Comparison of ENCODE assay signal across 31 mouse cellular contexts in the genomic region with DNA sequence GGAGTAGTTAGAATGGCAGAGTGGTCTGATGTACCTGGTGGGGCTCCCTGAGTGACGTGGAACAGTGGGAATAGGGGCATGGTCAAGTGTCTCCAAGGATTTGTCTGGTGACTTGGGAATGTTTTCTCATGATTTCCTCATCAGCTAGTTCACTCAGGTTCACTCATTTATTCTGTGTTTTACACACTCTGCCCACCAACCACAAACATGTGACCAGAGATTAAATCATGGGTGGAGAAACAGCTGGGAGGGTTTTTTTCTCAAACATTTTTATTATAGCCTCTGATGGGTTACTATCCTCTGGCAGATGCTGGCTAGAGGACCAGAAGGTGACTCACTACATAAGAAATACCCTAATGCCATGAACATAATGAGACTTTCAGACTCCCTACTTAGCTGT. TPM values are rescaled to one million over a fixed set of nuclear protein-coding genes. Genes with fewer than 3 reads are reported as not detected.
"Had no signal": no experiment of that assay in that cellular context is flagged by ENCODE, and none has a peak within 500 bp of the region (broad histone marks: within the 10 kb centered on the region; RNA-seq: fewer than 3 reads in every experiment).

No protein-coding gene starts in this region.

- H3K9me3 ChIP-seq: heart, embryonic 10.5 days; heart, embryonic 13.5 days; heart, embryonic 15.5 days; hindbrain, embryonic 13.5 days; hindbrain, embryonic 15.5 days; kidney, embryonic 15.5 days; limb, embryonic 10.5 days; limb, embryonic 12.5 days; liver, embryonic 13.5 days; liver, embryonic 15.5 days had no signal

- DNase-seq: gastrocnemius, adult 2 months; gastrocnemius, postnatal 10 days; gastrocnemius, postnatal 25 days; heart, adult 18-20 months; heart, postnatal 14 days; heart, postnatal 36 days; kidney, adult 11 months; kidney, adult 9 months; kidney, postnatal 14 days; kidney, postnatal 36 days; liver; liver, embryonic 13.5 days had no signal

- H3K4me3 ChIP-seq: gastrocnemius, adult 2 months; heart, embryonic 10.5 days; heart, embryonic 13.5 days; heart, embryonic 15.5 days; hindbrain, embryonic 13.5 days; hindbrain, embryonic 15.5 days; kidney, embryonic 15.5 days; left cerebral cortex, adult 2 months; limb, embryonic 10.5 days; limb, embryonic 12.5 days; liver, embryonic 13.5 days; liver, embryonic 15.5 days had no signal

- H3K4me1 ChIP-seq: heart, embryonic 10.5 days; heart, embryonic 13.5 days; heart, embryonic 15.5 days; hindbrain, embryonic 13.5 days; hindbrain, embryonic 15.5 days; kidney, embryonic 15.5 days; limb, embryonic 10.5 days; limb, embryonic 12.5 days; liver, embryonic 13.5 days; liver, embryonic 15.5 days had no signal

- ATAC-seq: hindbrain, postnatal 0 days had no signal

- H3K27me3 ChIP-seq: heart, embryonic 13.5 days; heart, embryonic 15.5 days; hindbrain, embryonic 13.5 days; hindbrain, embryonic 15.5 days; kidney, embryonic 15.5 days; limb, embryonic 12.5 days; liver, embryonic 13.5 days; liver, embryonic 15.5 days had no signal

- H3K27ac ChIP-seq: gastrocnemius, adult 2 months; heart, embryonic 10.5 days; heart, embryonic 13.5 days; heart, embryonic 15.5 days; hindbrain, embryonic 13.5 days; hindbrain, embryonic 15.5 days; hindbrain, postnatal 0 days; kidney, embryonic 15.5 days; kidney, postnatal 0 days; left cerebral cortex, adult 2 months; limb, embryonic 10.5 days; limb, embryonic 12.5 days; liver, embryonic 13.5 days; liver, embryonic 15.5 days had no signal

- H3K4me2 ChIP-seq: heart, embryonic 13.5 days; heart, embryonic 15.5 days; hindbrain, embryonic 13.5 days; hindbrain, embryonic 15.5 days; kidney, embryonic 15.5 days; limb, embryonic 12.5 days; liver, embryonic 11.5 days; liver, embryonic 13.5 days; liver, embryonic 15.5 days had no signal

- H3K9ac ChIP-seq: heart, embryonic 13.5 days; heart, embryonic 15.5 days; hindbrain, embryonic 13.5 days; hindbrain, embryonic 15.5 days; kidney, embryonic 15.5 days; limb, embryonic 12.5 days; liver, embryonic 13.5 days; liver, embryonic 15.5 days had no signal

- H3K36me3 ChIP-seq: heart, embryonic 10.5 days; heart, embryonic 13.5 days; heart, embryonic 15.5 days; hindbrain, embryonic 13.5 days; hindbrain, embryonic 15.5 days; kidney, embryonic 15.5 days; limb, embryonic 10.5 days; limb, embryonic 12.5 days; liver, embryonic 13.5 days; liver, embryonic 15.5 days had no signal

RNA-seq across cellular contexts. Expression of gene Gm10639, which starts 8.5 kb away (rescaled TPM):
- polyA plus RNA-seq: heart, embryonic 10.5 days; heart, embryonic 13.5 days; heart, embryonic 15.5 days; heart, postnatal 0 days; hindbrain, embryonic 11.5 days; hindbrain, embryonic 13.5 days; hindbrain, embryonic 15.5 days; hindbrain, postnatal 0 days; intestine, embryonic 14.5 days; limb, embryonic 10.5 days; limb, embryonic 12.5 days; limb, embryonic 14.5 days; liver, embryonic 11.5 days; liver, embryonic 13.5 days; liver, embryonic 15.5 days had no signal

RNA-seq across cellular contexts. Expression of gene Omt2a, which starts 16.4 kb away (rescaled TPM):
- polyA plus RNA-seq: heart, embryonic 10.5 days; heart, embryonic 13.5 days; heart, embryonic 15.5 days; heart, postnatal 0 days; hindbrain, embryonic 11.5 days; hindbrain, embryonic 13.5 days; hindbrain, embryonic 15.5 days; hindbrain, postnatal 0 days; intestine, embryonic 14.5 days; intestine, embryonic 16.5 days; kidney, embryonic 15.5 days; kidney, postnatal 0 days; large intestine, adult 2 months; limb, embryonic 10.5 days; limb, embryonic 12.5 days; limb, embryonic 14.5 days; liver, embryonic 11.5 days; liver, embryonic 13.5 days; liver, embryonic 15.5 days had no signal

RNA-seq across cellular contexts. Expression of gene Omt2b, which starts 29.2 kb away (rescaled TPM):
- polyA plus RNA-seq: heart, embryonic 10.5 days; heart, embryonic 13.5 days; heart, embryonic 15.5 days; heart, postnatal 0 days; hindbrain, embryonic 11.5 days; hindbrain, embryonic 13.5 days; hindbrain, embryonic 15.5 days; hindbrain, postnatal 0 days; intestine, embryonic 14.5 days; intestine, embryonic 16.5 days; kidney, embryonic 15.5 days; kidney, postnatal 0 days; large intestine, adult 2 months; limb, embryonic 10.5 days; limb, embryonic 12.5 days; limb, embryonic 14.5 days; liver, embryonic 11.5 days; liver, embryonic 13.5 days; liver, embryonic 15.5 days had no signal

RNA-seq across cellular contexts. Expression of gene Gm3776, which starts 41.3 kb away (rescaled TPM):
- polyA plus RNA-seq: heart, embryonic 10.5 days; heart, embryonic 13.5 days; heart, embryonic 15.5 days; hindbrain, embryonic 11.5 days; hindbrain, embryonic 13.5 days; hindbrain, embryonic 15.5 days; hindbrain, postnatal 0 days; limb, embryonic 10.5 days; limb, embryonic 12.5 days; liver, embryonic 11.5 days; liver, embryonic 13.5 days had no signal

RNA-seq across cellular contexts. Expression of gene Gsta2, which starts 57.4 kb away (rescaled TPM):
- polyA plus RNA-seq: heart, embryonic 10.5 days; heart, embryonic 13.5 days; heart, embryonic 15.5 days; heart, postnatal 0 days; hindbrain, embryonic 11.5 days; hindbrain, embryonic 13.5 days; hindbrain, embryonic 15.5 days; hindbrain, postnatal 0 days; large intestine, adult 2 months; limb, embryonic 10.5 days; limb, embryonic 12.5 days; liver, embryonic 11.5 days; liver, embryonic 13.5 days had no signal
